Mouse (Mus musculus) ovary, adult 18-20 months (tissue): Measurements from ENCODE around the gene Kank1.

Source experiments
- DNase-seq: peaks from one replicate; pipeline ENCODE4 v3.0.0; 2022; ENCODE audit warnings: low spot score, mixed read lengths

Kank1 gene

DNA sequence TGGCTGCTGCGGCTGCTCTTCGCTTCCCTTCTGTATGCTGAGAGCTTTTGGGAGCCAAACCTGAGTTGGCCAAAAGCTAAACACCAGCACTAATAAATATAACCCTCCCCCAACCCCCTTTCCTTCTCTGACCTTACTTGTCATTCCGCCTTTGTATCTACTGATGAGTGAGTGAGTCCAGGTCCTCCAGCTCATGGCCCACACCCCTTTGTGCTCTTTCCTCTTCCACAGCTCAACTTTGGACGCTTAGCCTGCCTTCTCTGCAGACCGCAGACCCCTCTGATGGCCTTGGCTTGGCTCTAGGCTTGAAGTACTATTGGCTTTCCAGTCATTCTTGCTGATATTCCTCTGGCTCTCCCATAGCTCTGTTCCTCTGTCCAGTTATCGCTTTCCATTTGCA, 16.4 kb downstream of the Kank1 start:
- no peak for DNase-seq

DNA sequence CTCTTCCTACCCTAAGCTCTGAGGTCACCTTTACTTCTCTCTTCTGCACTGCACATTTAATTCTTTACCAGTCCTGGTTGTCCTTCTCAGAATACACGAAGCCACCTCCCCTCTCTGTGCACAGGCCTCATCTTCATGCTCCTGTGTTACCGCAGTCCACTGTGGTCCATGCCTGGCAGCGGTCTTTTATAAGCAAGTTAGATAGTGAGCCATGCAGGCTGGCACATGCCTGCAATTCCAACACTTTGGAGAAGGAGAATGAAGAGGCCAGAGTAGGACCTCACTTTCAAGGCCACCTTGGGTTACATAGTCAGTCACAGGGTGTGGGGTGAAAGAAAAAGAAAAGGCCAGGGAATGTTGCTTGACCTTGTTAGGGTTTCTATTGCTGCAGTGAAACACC, 16.9 kb downstream of the Kank1 start:
- no peak for DNase-seq

- DNase-seq = no peak
These were observed 21.5 kb downstream of the Kank1 start for GRCm38 (mm10) chr19:25258321-25258720.

- DNase-seq = peak; percentile 65
These were observed 29.4 kb downstream of the Kank1 start for GRCm38 (mm10) chr19:25266181-25266580.

DNA sequence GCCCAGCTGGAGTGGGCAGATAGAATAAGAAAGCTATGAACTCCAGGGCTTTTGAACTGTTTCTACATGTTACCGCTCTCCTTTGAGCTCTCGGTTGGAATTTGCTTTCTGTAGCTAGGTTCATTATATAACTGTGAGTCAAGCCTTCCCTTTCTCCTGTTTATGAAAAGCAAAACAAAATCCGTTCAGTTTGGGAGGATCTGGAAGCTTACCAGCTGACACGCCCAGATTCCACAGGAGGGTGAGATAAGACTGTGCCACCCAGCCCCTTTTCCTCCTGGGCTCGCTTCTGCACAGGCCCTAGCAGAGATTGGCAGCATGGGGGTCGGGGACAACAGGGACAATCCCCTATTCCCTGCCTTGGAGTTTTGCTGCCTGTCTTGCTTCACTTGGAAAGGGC, 30.5 kb downstream of the Kank1 start:
- DNase-seq = peak; percentile 60

DNA sequence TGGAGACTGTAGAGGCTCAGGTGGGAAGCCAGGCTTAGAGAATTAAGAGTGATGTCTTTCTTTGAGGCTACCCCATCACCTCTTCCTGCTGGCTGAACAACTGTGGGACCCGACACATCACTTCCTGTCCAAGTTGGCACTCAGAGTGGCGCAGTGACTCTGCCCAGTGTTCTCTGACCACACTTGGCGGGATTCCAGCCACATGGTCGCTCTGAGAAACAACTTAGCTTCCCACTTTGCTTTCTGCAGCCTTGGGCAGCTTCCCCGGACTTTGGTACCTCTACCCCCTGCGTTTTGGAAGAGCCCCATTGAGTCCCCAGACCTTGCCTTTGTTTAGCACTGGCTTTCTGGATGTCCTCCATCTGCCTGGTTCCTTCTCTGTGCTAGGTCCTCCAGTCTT, 31.8 kb downstream of the Kank1 start:
- DNase-seq = peak; percentile 66

GRCm38 (mm10) chr19:25271591-25271990, 34.8 kb downstream of the Kank1 start:
- no peak for DNase-seq

- no peak for DNase-seq
These were observed 36.4 kb downstream of the Kank1 start for GRCm38 (mm10) chr19:25273179-25273578.

GRCm38 (mm10) chr19:25276600-25277395, 40.0 kb downstream of the Kank1 start:
- DNase-seq = no peak

DNA sequence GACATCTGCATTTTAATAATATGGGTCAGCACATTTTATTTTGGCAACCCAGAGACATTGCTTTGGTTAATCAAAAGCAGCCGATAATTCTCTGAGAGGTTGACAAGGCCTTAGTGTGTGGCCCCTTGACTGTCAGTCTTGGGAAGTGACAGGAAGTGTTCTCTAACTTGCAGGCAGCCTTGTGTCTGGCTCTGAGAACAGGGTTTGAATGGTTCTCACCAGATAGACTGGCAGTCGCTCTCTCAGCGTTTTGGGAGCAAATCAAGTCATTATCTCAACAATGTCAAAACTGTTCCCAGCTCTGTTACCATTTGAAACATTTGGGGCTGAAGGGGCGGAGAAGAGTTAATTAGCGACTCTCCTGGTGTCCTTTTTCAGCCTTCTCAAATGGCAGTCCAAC, 41.0 kb downstream of the Kank1 start:
- no peak for DNase-seq

GRCm38 (mm10) chr19:25279603-25280002, 42.8 kb downstream of the Kank1 start:
- no peak for DNase-seq

- DNase-seq = no peak
These were observed 46.9 kb downstream of the Kank1 start for GRCm38 (mm10) chr19:25283665-25284064.

DNA sequence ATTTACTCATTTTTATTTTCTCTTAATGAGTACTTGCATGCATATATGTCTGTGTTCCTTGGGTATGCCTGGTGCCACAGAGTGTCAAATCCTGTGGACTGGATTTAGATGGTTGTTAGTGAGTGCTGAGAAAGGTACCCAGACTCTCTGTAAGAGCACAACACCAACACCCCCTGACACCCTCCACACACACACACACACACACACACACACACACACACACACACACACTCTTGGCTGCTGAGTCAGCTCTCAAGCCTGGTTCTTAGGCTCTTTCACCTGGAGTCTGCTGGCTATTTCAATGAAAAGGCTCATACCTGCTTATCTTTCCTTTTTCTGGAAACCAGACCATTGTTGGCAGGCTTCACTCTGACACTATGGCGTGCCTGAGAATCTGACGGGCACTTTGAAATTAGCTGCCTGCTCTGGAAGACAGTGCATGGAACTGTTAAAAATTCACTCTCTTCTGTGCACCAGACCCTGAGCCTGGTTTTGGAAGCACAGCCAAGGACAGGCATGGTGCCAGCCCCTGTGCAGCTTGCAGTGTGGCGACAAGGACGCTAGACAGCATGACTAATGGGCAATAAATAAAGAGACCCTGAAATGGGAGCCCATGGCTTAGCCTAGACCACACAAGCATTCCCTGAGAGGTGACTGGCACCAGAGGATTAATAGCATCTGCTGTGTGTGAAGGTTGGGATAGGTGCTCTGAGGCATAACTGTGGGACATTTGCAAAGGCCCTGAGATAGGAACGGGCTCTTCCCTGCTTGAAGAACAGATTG, 49.2 kb downstream of the Kank1 start:
- peak; percentile 70 for DNase-seq

DNA sequence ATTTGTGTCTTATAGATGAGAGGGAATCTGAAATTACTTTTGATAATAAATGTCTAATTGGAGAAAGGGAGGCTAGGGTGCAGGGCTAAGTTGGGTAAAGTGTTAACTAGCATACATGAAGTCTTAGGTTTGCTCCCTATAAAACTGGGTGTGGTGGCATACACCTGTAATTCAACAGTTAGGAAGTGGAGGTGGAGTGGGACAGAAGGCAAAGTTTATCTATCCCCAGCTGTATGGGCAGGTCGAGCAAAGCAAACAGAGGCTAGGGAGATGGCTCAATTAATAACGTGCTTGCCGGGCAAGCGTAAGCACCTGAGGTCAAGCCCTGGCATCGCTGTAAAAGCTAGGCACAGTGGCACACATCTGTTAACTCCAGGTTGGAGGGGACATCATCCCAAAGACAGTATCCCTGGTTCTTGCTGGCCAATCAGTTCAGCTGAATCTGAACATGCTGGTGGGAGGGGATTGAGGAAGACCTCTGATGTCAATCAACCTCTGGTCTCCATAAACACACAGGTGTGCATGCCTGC, 54.3 kb downstream of the Kank1 start:
- no peak for DNase-seq

DNA sequence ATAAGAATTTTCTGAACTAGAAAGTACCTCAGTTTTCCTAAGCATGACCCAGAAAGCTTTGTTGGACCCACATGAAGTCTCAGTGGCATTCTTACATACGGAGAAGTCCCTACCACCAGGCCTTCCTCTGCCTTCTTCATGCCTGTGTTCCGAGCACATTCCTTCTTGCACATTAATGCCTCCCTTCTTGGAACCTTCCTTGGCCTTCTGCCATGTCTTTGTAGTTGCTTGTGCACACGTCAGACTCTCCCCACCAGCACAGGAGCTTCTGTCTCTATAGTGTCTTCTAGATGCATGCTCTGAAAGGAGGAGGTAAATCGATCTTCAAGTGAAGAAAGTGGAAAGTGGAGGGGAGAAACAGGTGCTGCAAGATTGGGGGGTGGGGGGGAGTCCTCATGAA, 58.4 kb downstream of the Kank1 start:
- DNase-seq = no peak

DNA sequence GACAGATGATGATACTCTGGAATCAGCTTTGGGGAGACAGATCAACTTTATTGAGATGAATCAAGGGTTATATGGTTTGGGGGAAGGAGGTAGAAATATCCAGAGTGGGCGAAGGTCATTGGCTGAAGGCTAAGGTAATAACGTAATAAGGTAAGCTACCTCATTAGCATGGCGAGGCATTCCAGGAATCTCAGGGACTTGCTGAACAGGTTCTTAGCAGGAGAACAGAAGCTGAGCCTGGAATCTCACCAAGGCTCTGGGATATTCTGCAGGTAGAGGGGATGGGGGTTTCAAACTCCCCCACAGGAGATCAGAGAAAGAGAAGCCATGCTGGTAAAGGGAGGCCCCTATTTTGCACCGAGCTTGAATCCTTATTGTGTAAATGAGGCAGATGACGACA, 60.5 kb downstream of the Kank1 start:
- no peak for DNase-seq

- peak; percentile 24 for DNase-seq
These were observed 63.3 kb downstream of the Kank1 start for GRCm38 (mm10) chr19:25299852-25300670.

DNA sequence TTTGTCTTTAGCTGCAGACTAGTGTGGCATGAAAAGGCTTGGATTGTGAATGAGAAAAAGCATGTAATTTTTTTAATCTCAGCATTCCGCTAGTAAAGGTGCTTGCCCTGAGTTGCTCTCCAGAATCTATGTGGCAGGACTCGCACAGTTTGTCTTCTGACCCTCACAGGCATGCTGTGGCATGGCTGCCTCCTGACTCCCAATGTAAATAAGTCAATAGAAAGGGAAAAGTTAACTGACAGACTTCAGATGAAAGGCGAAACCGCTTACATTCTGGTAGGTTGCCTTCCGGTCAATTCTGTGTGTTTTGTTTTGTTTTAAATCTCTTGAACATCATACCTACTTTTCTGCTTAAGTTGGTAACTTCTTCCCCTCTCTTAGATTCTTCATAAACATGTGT, 64.4 kb downstream of the Kank1 start:
- no peak for DNase-seq

DNA sequence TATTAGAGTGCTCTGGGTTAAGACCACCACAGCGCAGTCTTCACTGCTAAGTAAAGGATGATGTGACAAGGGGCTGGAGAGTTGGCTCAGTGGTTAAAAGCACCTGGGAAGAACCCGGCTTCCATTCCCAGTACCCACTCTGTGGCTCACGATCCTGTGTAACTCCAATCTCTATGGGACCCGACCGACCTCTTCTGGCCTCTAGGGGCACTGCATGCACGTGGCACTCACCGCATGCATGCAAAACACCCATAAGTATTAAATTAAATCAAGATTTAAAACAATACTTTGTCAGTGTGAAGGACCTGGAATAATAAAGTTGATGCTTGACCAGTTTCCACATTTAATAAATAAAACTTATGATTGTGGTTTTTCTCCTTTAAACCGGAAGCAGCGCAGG, 69.5 kb downstream of the Kank1 start:
- DNase-seq = no peak

DNA sequence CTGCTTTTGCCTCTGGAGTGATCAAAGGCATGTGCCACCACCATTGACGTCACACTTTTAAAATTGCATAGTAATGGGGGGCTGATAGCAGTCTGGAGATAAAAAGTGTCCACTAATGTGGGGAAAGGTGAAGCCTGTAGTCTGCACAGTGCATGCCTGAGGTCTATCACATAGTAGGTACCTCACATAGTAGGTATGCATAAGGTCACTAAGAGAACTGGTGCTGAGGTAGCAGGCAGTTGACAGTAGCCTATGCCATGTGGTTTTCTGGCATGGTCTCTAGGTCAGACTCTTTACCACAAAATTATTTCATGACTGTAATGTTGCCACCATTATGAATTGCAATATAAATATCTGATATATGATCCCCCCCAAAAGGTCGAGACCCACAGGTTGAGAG, 71.4 kb downstream of the Kank1 start:
- DNase-seq = no peak

DNA sequence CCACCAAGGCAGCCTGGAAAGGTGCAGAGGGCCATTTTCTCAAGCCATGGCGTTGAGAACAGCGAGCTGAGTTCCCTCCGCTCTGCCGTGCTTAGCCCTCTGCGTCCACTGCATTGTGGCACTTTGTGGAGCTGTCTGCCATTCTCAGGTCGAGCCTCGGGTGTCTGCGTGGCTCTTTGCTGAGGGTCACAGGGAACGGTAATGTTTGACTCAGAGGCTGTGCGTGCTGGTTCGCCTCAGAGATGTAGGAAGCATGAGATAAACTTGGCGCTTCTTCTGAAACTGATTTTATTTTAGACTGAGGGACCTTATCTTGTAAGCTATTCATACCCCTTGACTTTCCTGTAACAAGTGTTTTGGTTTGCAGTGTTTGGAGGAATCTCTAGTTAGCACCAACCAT, 72.0 kb downstream of the Kank1 start:
- DNase-seq = no peak

DNA sequence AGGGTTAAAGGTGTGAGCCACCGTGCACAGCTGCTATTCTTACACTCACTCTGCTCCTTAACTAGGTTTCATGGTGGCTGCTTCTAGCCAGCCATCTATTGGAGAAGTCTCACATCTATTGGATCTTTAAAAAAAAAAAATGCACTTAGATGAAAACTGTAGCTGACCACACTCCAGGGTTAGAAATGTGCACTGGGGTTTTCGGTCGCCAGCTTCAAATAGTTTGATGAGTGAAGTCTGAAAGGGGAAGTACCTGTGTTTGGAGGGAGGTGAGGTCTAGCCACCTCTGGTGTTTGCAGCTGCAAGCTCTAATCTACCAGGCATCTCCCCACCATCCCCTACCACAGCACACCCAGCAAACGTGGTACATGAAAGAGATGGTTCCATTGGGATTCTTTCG, 74.2 kb downstream of the Kank1 start:
- no peak for DNase-seq
